Mouse (Mus musculus) gastrocnemius, postnatal 4 days (tissue): ENCODE data around the gene Ldhb. TPM values are rescaled to one million over a fixed set of nuclear protein-coding genes. Genes with fewer than 3 reads are reported as not detected.

Experiments
- DNase-seq, 2 experiments: peaks; one replicate each; pipeline ENCODE4 v3.0.0; 2021 to 2022; ENCODE audit warnings: low spot score in 2 of 2, mixed read lengths in 2 of 2
- total RNA-seq, 2 experiments: library from RNA; stranded (reverse); gene quantifications; 2 replicates each; pipeline ENCODE4 v1.2.3; 2021

The Ldhb gene
- total RNA-seq, 2 experiments from 2014 or later: 162 to 170 TPM

DNA sequence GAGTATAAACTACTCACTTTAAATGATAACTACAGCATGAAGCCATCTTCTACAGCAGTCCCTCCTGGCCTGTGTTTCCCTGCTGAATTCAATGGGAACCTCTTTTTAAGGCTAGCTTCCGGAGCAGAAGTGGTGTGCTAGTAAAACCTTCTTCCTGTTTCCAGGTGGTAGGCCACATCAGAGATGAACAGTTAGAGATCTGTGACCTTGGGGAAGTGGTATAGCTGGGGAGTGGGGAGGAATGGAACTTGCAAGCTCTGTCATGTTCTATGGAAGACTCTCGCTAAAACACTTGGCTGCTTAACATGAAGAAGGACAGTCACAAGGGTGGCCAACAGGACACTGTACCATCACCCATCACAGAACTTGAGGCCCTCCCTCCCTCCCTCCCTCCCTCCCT, 54.4 kb downstream of the Ldhb start:
- no peak for DNase-seq

DNA sequence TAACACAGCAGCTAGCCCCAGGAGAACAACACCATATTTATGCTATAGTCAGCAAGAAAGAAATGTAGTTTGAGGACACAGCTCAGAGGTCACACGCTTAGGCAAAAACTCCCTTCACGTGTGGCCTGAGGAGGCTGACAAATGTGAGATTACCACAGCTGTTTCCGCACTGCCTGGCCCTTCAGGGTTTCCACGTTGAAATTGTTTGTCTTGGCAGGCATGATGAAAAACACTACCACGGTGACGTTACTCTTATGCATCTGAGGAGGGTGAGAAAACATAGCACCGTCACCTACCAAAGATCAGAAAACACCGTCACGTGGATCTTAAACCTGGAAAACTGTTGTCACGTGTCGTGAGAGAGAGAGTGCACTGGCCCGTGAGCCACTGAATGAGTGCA, 56.4 kb downstream of the Ldhb start:
- DNase-seq: no peak

Other genes starting within 250 kb of the Ldhb start
- gene Iapp, start 209.5 kb downstream of the Ldhb start, total RNA-seq: not detected
- gene Slco1a5, start 185.0 kb downstream of the Ldhb start, total RNA-seq: not detected
- gene Pyroxd1, start 162.3 kb downstream of the Ldhb start, total RNA-seq: 10 to 100 TPM in 1 of 2 experiments, 1 to 10 TPM in 1; 9.4 to 10.9 TPM
- 10 to 100 TPM; 10.7 to 14.3 TPM for gene Recql, start 120.9 kb downstream of the Ldhb start, total RNA-seq
- 10 to 100 TPM; 38.8 to 41.6 TPM for gene Golt1b, start 120.7 kb downstream of the Ldhb start, total RNA-seq
- under 1 TPM in 1 of 2 experiments, not detected in 1; 0.41 TPM for gene Spx, start 94.5 kb downstream of the Ldhb start, total RNA-seq
- under 1 TPM in 1 of 2 experiments, not detected in 1; 0.23 TPM for gene Gys2, start 34.8 kb downstream of the Ldhb start, total RNA-seq
- 10 to 100 TPM; 21.0 to 21.2 TPM for gene Kcnj8, start 63.7 kb upstream of the Ldhb start, total RNA-seq
- 100 to 1,000 TPM; 114 to 117 TPM for gene Abcc9, start 194.4 kb upstream of the Ldhb start, total RNA-seq
- 10 to 100 TPM; 40.8 to 42.0 TPM for gene Cmas, start 248.7 kb upstream of the Ldhb start, total RNA-seq